Mouse (Mus musculus) CH12F3 (cell line): Measurements from ENCODE around the gene Tcaf2.

Source experiments
- in situ Hi-C: fragments of 300-500 bp; cut with MboI; formaldehyde crosslinking; loops from 2 replicates; pipeline ENCODE4 v1.14.3; 2020; ENCODE audit warnings: low sequenced_read_pairs

The Tcaf2 gene

DNA sequence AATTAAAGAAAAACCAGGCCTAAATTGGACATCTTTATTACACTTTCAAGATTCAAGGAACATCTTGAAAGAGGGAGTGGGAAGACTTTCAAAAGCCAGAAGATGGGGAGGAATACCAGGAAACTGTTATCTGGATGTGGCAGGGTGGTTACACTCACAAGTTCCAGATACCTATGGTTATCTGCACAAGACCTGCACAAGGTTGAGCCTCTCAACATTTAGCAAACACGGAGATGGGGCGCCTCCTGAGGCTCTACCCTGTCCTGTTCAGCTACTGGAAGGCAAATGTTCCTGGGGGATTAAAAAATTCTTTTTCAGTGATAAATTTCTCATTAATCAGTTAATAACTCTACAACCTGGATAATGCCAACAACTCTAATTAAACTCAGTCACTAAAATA is 67.6 kb downstream of the Tcaf2 start:
- in situ Hi-C loops = no loop called here
